Mouse (Mus musculus) hindlimb bud, embryonic 11.5 days (tissue): ENCODE data around the gene Cd2bp2.

ENCODE experiments used
- DNase-seq: peaks from one replicate; pipeline ENCODE4 v3.0.0-alpha.2; 2012; ENCODE audit warnings: low read depth, low spot score; ENCODE audit errors: extremely low spot score

Gene Cd2bp2

GRCm38 (mm10) chr7:127195544-127196295 is at the start of gene Cd2bp2:
Gene Cd2bp2, minus strand, starts transcription at chr7:127196050.
- DNase-seq = peak; percentile 93

GRCm38 (mm10) chr7:127244658-127245510 is 49.0 kb upstream of the Cd2bp2 start:
- DNase-seq = no peak

- DNase-seq = no peak
Observed at GRCm38 (mm10) chr7:127243870-127244657, 48.2 kb upstream of the Cd2bp2 start, which contains the start of gene Zfp771. Gene Zfp771, plus strand, starts transcription at chr7:127244274.

GRCm38 (mm10) chr7:127243361-127243867 is 47.6 kb upstream of the Cd2bp2 start:
- no peak for DNase-seq

- DNase-seq = no peak
Observed at GRCm38 (mm10) chr7:127234777-127235176, 38.9 kb upstream of the Cd2bp2 start.

GRCm38 (mm10) chr7:127233765-127234164 is 37.9 kb upstream of the Cd2bp2 start:
- no peak for DNase-seq

GRCm38 (mm10) chr7:127233368-127233749 is 37.5 kb upstream of the Cd2bp2 start:
- DNase-seq = no peak

- DNase-seq = no peak
Observed at GRCm38 (mm10) chr7:127232622-127233367, 36.9 kb upstream of the Cd2bp2 start, which contains the start of the genes Zfp553 and Sept1. Gene Zfp553, plus strand, starts transcription at chr7:127233061. Gene Sept1, minus strand, starts transcription at chr7:127233130.

- DNase-seq = no peak
Observed at GRCm38 (mm10) chr7:127231826-127232621, 36.2 kb upstream of the Cd2bp2 start.

- no peak for DNase-seq
Observed at GRCm38 (mm10) chr7:127231376-127231775, 35.5 kb upstream of the Cd2bp2 start.

- DNase-seq = no peak
Observed at GRCm38 (mm10) chr7:127228615-127229303, 32.9 kb upstream of the Cd2bp2 start.

- DNase-seq = no peak
Observed at GRCm38 (mm10) chr7:127225147-127225995, 29.5 kb upstream of the Cd2bp2 start.

GRCm38 (mm10) chr7:127224616-127225015 is 28.8 kb upstream of the Cd2bp2 start:
- DNase-seq = no peak

GRCm38 (mm10) chr7:127223515-127224478 is 27.9 kb upstream of the Cd2bp2 start:
- no peak for DNase-seq

GRCm38 (mm10) chr7:127223106-127223505 is 27.3 kb upstream of the Cd2bp2 start:
- no peak for DNase-seq

GRCm38 (mm10) chr7:127220440-127220839 is 24.6 kb upstream of the Cd2bp2 start:
- no peak for DNase-seq

GRCm38 (mm10) chr7:127218670-127219069 is 22.8 kb upstream of the Cd2bp2 start:
- DNase-seq = no peak
